Mouse (Mus musculus): ENCODE data around the gene Krt28.

Gene Krt28

GRCm38 (mm10) chr11:99364412-99364811 lies 10.3 kb downstream of the Krt28 start:
- DNase-seq = no peak

DNA sequence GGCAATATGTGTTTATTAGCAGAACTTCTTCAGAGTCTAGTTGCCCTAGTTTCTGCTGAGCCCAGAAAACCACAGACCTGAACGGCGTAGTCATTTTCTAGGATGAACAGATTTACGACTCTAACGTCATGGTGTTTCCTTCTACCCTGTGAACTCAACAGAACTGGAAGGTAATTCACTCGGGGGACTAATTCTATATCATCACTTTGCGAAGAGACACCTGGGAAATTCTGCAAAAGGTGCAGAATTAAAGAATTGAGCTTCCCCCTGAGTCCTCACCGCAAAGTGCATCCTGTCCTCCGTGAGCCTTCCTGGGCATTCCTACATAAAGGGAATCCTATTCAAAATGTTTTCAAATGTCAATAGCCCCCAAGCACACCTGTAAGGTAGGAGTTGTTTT lies 13.3 kb downstream of the Krt28 start:
- DNase-seq = no peak

- DNase-seq = no peak
These were observed 23.7 kb downstream of the Krt28 start, which contains the start of gene Krt27 for GRCm38 (mm10) chr11:99351004-99351403. TSS of gene Krt27 (minus strand) at chr11:99351104.

- DNase-seq = no peak
These were observed 35.3 kb downstream of the Krt28 start for GRCm38 (mm10) chr11:99339299-99339847.

GRCm38 (mm10) chr11:99337866-99338265 lies 36.8 kb downstream of the Krt28 start, which contains the start of gene Krt26:
TSS of gene Krt26 (minus strand) at chr11:99337966.
- DNase-seq = no peak

- no peak for DNase-seq
These were observed 41.3 kb downstream of the Krt28 start for GRCm38 (mm10) chr11:99333426-99333825.

GRCm38 (mm10) chr11:99329655-99330054 lies 45.0 kb downstream of the Krt28 start:
- no peak for DNase-seq

DNA sequence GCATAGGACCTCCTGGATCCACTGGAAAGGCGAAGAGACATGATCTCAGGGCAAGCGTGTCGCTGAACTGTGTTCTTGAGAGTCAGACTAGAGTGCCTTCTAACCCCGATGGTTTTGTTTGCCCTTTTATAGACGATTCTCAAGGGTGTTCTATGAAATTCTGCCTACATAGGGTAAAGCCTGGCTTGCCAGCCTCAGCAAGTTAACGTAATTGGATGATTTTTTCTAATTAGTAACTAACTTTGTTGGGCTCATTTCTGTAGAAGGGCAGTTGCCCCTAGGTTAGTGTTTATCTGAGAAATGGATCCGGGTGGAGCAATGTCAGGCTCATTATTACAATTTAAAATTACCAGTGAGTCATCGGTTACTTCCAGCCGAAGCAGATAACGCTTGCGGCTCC lies 51.9 kb downstream of the Krt28 start, which contains the start of gene Krt25:
Gene Krt25 (minus strand): TSS at position 101 of the 400 bp plus-strand sequence.
- no peak for DNase-seq

DNA sequence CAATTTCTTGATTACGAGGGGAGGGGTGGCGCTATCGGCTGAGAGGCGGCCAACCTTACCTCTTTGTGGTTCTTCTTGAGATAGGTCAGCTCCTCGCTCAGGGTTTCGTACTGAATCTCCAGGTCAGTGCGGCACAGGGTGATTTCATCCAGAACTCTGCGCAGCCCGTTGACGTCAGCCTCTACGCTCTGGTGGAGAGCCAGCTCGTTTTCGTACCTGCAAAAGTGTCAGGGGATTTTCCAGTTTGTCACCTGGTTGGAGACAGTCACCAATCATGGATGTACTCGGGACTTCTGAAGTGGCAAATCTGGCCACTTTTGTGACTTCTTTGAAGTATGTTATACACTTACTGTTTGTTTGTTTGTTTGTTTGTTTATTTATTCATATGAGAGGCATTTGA lies 53.6 kb downstream of the Krt28 start:
- DNase-seq = no peak

- no peak for DNase-seq
These were observed 55.6 kb downstream of the Krt28 start for GRCm38 (mm10) chr11:99319127-99319526.

GRCm38 (mm10) chr11:99316543-99316942 lies 58.2 kb downstream of the Krt28 start:
- no peak for DNase-seq

Data from spleen, adult 18-20 months (tissue).